Mouse (Mus musculus) MEL (cell line): ENCODE results near the gene Fndc7.

Source experiments
- BHLHE40 ChIP-seq: IDR thresholded peaks from 2 replicates; pipeline ENCODE4 v1.6.1; 2012; ENCODE audit warnings: low read depth, mild to moderate bottlenecking, inconsistent platforms, low read length, improper control_type of control experiment, borderline replicate concordance
- CTCF ChIP-seq, 3 experiments: IDR thresholded peaks in 2 of 3; conservative IDR thresholded peaks in 1 of 3; 2 replicates each; pipeline ENCODE4 v1.5.1; 2011 to 2012; ENCODE audit warnings: low read length in 3 of 3, low read depth in 2 of 3, mild to moderate bottlenecking in 2 of 3, improper control_type of control experiment in 1 of 3, inconsistent platforms in 1 of 3, mixed read lengths in 1 of 3, moderate library complexity in 1 of 3; ENCODE audit not compliant: control insufficient read depth in 1 of 3, insufficient read depth in 1 of 3, poor library complexity in 1 of 3, severe bottlenecking in 1 of 3
- GATA1 ChIP-seq: IDR thresholded peaks from 2 replicates; pipeline ENCODE4 v1.6.1; 2011; ENCODE audit warnings: low read depth, low read length, improper control_type of control experiment
- HCFC1 ChIP-seq: IDR thresholded peaks from 2 replicates; pipeline ENCODE4 v1.6.1; 2012; ENCODE audit warnings: low read depth, mild to moderate bottlenecking, inconsistent platforms, low read length, improper control_type of control experiment, moderate library complexity
- JUND ChIP-seq: IDR thresholded peaks from 2 replicates; pipeline ENCODE4 v1.6.1; 2011; ENCODE audit warnings: low read depth, mild to moderate bottlenecking, improper control_type of control experiment, low read length
- MAFK ChIP-seq: IDR thresholded peaks from 2 replicates; pipeline ENCODE4 v1.6.1; 2011; ENCODE audit warnings: low read depth, mild to moderate bottlenecking, low read length, improper control_type of control experiment, borderline replicate concordance
- MAX ChIP-seq: IDR thresholded peaks from 2 replicates; pipeline ENCODE4 v1.6.1; 2011; ENCODE audit warnings: low read length, improper control_type of control experiment
- NRF1 ChIP-seq: IDR thresholded peaks from 2 replicates; pipeline ENCODE4 v1.6.1; 2014; ENCODE audit warnings: low read depth, mild to moderate bottlenecking, inconsistent platforms, low read length, improper control_type of control experiment, moderate library complexity; ENCODE audit not compliant: poor library complexity, insufficient read depth, severe bottlenecking
- POLR2A ChIP-seq, 2 experiments: IDR thresholded peaks; 2 replicates each; pipeline ENCODE4 v1.6.1; 2011 to 2012; ENCODE audit warnings: low read length in 2 of 2, mild to moderate bottlenecking in 2 of 2, control low read depth in 1 of 2, improper control_type of control experiment in 1 of 2, low read depth in 1 of 2, moderate library complexity in 1 of 2; ENCODE audit not compliant: control insufficient read depth in 1 of 2, insufficient read depth in 1 of 2, poor library complexity in 1 of 2
- RCOR1 ChIP-seq: IDR thresholded peaks from 2 replicates; pipeline ENCODE4 v1.6.1; 2012; ENCODE audit warnings: low read depth, mild to moderate bottlenecking, inconsistent platforms, low read length, improper control_type of control experiment
- USF2 ChIP-seq, 2 experiments: IDR thresholded peaks; 2 replicates each; pipeline ENCODE4 v1.6.1; 2011 to 2012; ENCODE audit warnings: improper control_type of control experiment in 2 of 2, low read length in 2 of 2, borderline replicate concordance in 1 of 2, inconsistent platforms in 1 of 2, low read depth in 1 of 2, mild to moderate bottlenecking in 1 of 2; ENCODE audit not compliant: insufficient read depth in 1 of 2

DNA sequence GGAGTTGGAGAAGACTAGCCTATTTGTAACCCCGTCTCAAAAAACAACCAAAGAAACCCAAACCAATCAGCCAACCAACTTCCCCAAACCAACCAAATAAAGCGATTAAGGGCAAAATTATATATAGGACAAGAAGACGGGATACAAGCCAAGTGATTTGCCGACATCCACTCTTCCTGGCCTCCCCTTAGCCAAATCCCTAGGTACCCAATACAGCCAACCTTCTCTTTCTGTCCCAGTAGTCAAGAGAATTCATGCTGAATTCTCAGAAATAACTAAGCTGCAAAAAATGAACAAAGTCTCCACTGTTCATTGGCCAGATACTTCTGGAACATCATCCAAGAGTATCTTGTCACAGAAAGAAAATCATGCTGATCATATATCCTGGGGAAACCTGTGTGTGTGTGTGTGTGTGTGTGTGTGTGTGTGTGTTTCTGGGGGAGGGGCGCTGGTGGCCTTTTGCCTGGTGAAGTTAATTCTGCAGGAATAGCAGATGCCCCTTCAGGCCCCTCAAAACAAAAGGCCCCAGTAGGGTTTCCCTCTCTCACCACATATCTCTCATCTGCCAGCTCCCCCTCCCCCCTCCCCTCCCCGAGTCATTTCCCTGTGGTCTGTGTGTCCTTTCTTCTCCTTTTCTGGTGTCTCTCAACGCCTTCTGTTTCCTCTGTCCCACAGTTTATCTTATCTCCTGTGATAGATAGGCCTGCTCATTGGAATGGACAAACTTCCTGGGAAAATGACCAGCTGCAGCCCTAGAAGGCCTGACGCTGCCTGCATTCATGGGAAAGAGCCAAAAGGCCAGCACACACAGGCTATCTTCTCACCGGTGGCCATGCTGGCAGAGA lies 3.9 kb downstream of the Fndc7 start:
- TF ChIP-seq BHLHE40 = peak; percentile 41; the same call in 1 of the 2 replicates
- TF ChIP-seq GATA1 = peak; percentile 96
- no peak for TF ChIP-seq CTCF (IDR thresholded peaks at IDR 0.05 in 2 of 3, conservative IDR thresholded peaks at IDR 0.05 in 1 of 3; ENCODE audit: control insufficient read depth in 1 of 3, insufficient read depth in 1 of 3, low read depth in 2 of 3, low read length in 3 of 3, poor library complexity in 1 of 3, severe bottlenecking in 1 of 3)
- no peak for TF ChIP-seq POLR2A (IDR thresholded peaks at IDR 0.05; ENCODE audit: control insufficient read depth in 1 of 2, insufficient read depth in 1 of 2, low read depth in 1 of 2, low read length in 2 of 2, poor library complexity in 1 of 2)
- peak; percentile 21; the same call in 1 of the 2 replicates for TF ChIP-seq HCFC1
- peak; percentile 51; the same call in 1 of the 2 replicates for TF ChIP-seq MAFK
- TF ChIP-seq USF2 (IDR thresholded peaks at IDR 0.05; ENCODE audit: borderline replicate concordance in 1 of 2, insufficient read depth in 1 of 2, low read depth in 1 of 2, low read length in 2 of 2) = no peak
- TF ChIP-seq MAX = no peak
- peak; percentile 85 for TF ChIP-seq RCOR1
- no peak for TF ChIP-seq NRF1
- TF ChIP-seq JUND = no peak
